Mouse (Mus musculus) midbrain, embryonic 13.5 days (tissue): ENCODE measurements at regions not wholly inside any gene's neighbourhood (a gene's known extent, or its start where the extent isn't known, plus 50 kb on each side); places are given as distances from the start of the nearest gene placed in this dataset.

Experiments
- ATAC-seq: fragments of 200-750 bp; cut with Nextera tagmentation; 2 replicates; pipeline ENCODE4 v1.8.0; 2017; ENCODE audit warnings: mild to moderate bottlenecking, moderate TSS enrichment, moderate library complexity
- H3K27ac ChIP-seq: fragments of 300-500 bp; sonication (generic); 2 replicates; pipeline ENCODE4 v1.5.1; 2015; ENCODE audit warnings: inconsistent platforms, mild to moderate bottlenecking, moderate library complexity
- H3K27me3 ChIP-seq: fragments of 300-500 bp; sonication (generic); 2 replicates; pipeline ENCODE4 v1.6.1; 2015; ENCODE audit warnings: mild to moderate bottlenecking, inconsistent platforms
- H3K36me3 ChIP-seq: fragments of 300-500 bp; sonication (generic); 2 replicates; pipeline ENCODE4 v1.6.1; 2015; ENCODE audit warnings: mild to moderate bottlenecking, inconsistent platforms
- H3K4me1 ChIP-seq: fragments of 300-500 bp; sonication (generic); replicated peaks from 2 replicates; pipeline ENCODE4 v1.6.1; 2015; ENCODE audit warnings: inconsistent platforms
- H3K4me2 ChIP-seq: fragments of 300-500 bp; sonication (generic); replicated peaks from 2 replicates; pipeline ENCODE4 v1.6.1; 2015; ENCODE audit warnings: moderate library complexity, mild to moderate bottlenecking, inconsistent platforms
- H3K4me3 ChIP-seq: fragments of 300-500 bp; sonication (generic); replicated peaks from 2 replicates; pipeline ENCODE4 v1.5.1; 2015; ENCODE audit warnings: mild to moderate bottlenecking, inconsistent platforms
- H3K9ac ChIP-seq: fragments of 300-500 bp; sonication (generic); replicated peaks from 2 replicates; pipeline ENCODE4 v1.6.1; 2015; ENCODE audit warnings: mild to moderate bottlenecking, inconsistent platforms
- H3K9me3 ChIP-seq: fragments of 300-500 bp; sonication (generic); 2 replicates; pipeline ENCODE4 v1.6.1; 2016; ENCODE audit warnings: mild to moderate bottlenecking, inconsistent platforms
- WGBS: fragments of 180-500 bp; shearing (Covaris S2); methylation state at CpG from one replicate; pipeline ENCODE4 v1.1.7; 2015; 5-methylcytosine and 5-hydroxymethylcytosine counted together

GRCm38 (mm10) chr13:44328416-44328815, 400.9 kb upstream of the Jarid2 start:
- H3K36me3 ChIP-seq, result no peaks in the 10 kb centered on the region
- no peak overlapping the region for H3K4me2 ChIP-seq
- no peak overlapping the region for H3K27ac ChIP-seq
- H3K9ac ChIP-seq, result no peak overlapping the region
- H3K9me3 ChIP-seq, result no peaks in the 10 kb centered on the region
- 92% methylated on average over 8 of the region's 8 CpGs for WGBS
- ATAC-seq, result no peak
- no peaks in the 10 kb centered on the region for H3K4me1 ChIP-seq
- H3K27me3 ChIP-seq, result no peaks in the 10 kb centered on the region
- no peak overlapping the region for H3K4me3 ChIP-seq

DNA sequence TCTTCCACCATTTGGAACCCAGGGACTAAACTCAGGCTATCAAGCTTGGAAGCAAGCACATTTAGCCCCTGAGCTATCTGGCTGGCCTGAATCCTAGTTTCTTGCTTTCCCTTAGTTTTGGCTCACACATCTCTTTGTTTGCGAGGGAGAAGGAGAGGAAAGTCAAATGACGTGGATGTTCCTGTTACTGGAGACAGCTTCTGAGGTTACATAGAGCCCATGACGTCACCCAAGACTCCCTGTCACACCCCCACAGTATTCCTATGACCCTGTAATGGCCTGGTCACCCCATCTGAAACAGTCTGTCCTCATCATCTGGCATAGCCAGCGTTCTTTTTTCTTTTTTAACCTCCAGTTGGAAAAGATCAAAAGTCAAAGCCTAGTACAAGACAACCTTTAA, 400.1 kb upstream of the Jarid2 start:
- no peaks in the 10 kb centered on the region for H3K36me3 ChIP-seq
- no peaks in the 10 kb centered on the region for H3K27me3 ChIP-seq
- H3K9ac ChIP-seq, result no peak overlapping the region
- no peak for ATAC-seq
- no peak overlapping the region for H3K4me3 ChIP-seq
- H3K27ac ChIP-seq, result no peak overlapping the region
- H3K4me2 ChIP-seq, result no peak overlapping the region
- 87% methylated on average over 4 of the region's 4 CpGs for WGBS
- no peaks in the 10 kb centered on the region for H3K9me3 ChIP-seq
- no peaks in the 10 kb centered on the region for H3K4me1 ChIP-seq

- no peak overlapping the region for H3K9ac ChIP-seq
- H3K9me3 ChIP-seq, result no peaks in the 10 kb centered on the region
- H3K4me1 ChIP-seq, result no peaks in the 10 kb centered on the region
- ATAC-seq, result no peak
- no peaks in the 10 kb centered on the region for H3K36me3 ChIP-seq
- H3K4me2 ChIP-seq, result no peak overlapping the region
- no peaks in the 10 kb centered on the region for H3K27me3 ChIP-seq
- no peak overlapping the region for H3K4me3 ChIP-seq
- 75% methylated on average over 10 of the region's 10 CpGs for WGBS
- H3K27ac ChIP-seq, result no peak overlapping the region
These were observed 399.6 kb upstream of the Jarid2 start for GRCm38 (mm10) chr13:44329701-44330100.

- Histone ChIP-seq H3K4me1 (no peaks in the 10 kb centered on the region), H3K27me3 (no peaks in the 10 kb centered on the region), H3K4me3 (no peak overlapping the region), H3K9me3 (no peaks in the 10 kb centered on the region), H3K27ac (no peak overlapping the region), H3K36me3 (no peaks in the 10 kb centered on the region), H3K4me2 (no peak overlapping the region), H3K9ac (no peak overlapping the region)
- 69% methylated on average over 11 of the region's 11 CpGs for WGBS
- no peak for ATAC-seq
These were observed 396.5 kb upstream of the Jarid2 start for GRCm38 (mm10) chr13:44332716-44333240.

- no peaks in the 10 kb centered on the region; the same call in 1 of the 2 replicates for H3K4me1 ChIP-seq
- no peaks in the 10 kb centered on the region for H3K36me3 ChIP-seq
- H3K9ac ChIP-seq, result no peak overlapping the region
- H3K4me3 ChIP-seq, result no peak overlapping the region
- H3K27ac ChIP-seq, result no peak overlapping the region
- no peak for ATAC-seq
- WGBS, result 62% methylated on average over 6 of the region's 6 CpGs
- no peaks in the 10 kb centered on the region for H3K9me3 ChIP-seq
- no peak overlapping the region for H3K4me2 ChIP-seq
- H3K27me3 ChIP-seq, result 0 out of 2 replicates have a peak, but pooled peaks cover 3% of the 10 kb centered on the region
These were observed 390.1 kb upstream of the Jarid2 start for GRCm38 (mm10) chr13:44339061-44339741.

DNA sequence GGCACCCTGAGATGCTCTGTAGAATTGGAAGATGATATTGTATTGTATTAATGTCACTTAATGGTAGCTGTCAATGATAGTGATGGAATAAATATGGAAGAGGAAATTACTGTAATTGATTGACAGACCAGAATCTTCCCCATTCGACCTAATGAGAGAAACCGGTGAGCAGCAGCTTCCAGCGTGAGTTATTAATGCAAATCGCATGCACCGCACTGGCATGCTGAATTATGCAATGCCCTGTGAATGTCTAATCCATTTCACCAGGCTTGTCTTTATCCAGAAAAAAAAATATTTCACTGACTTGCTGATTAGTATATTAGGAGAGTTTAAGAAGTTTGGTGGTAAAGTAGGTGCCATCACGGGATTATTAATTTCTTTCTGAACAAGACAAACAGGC, 384.2 kb upstream of the Jarid2 start:
- Histone ChIP-seq H3K36me3 (no peaks in the 10 kb centered on the region), H3K4me2 (no peak overlapping the region), H3K27ac (0 out of 2 replicates have a peak overlapping the region, but pooled peaks have one; percentile 1), H3K9me3 (peaks cover 3% of the 10 kb centered on the region; the same call in 1 of the 2 replicates), H3K4me3 (no peak overlapping the region), H3K27me3 (no peaks in the 10 kb centered on the region), H3K4me1 (peaks cover 20% of the 10 kb centered on the region; the same call in 1 of the 2 replicates), H3K9ac (no peak overlapping the region)
- WGBS, result 35% methylated on average over 6 of the region's 6 CpGs
- no peak for ATAC-seq

GRCm38 (mm10) chr13:44346636-44347035, 382.6 kb upstream of the Jarid2 start:
- Histone ChIP-seq H3K36me3 (no peaks in the 10 kb centered on the region), H3K9me3 (peaks cover 5% of the 10 kb centered on the region; the same call in 1 of the 2 replicates), H3K9ac (no peak overlapping the region), H3K4me2 (no peak overlapping the region), H3K4me1 (peaks cover 20% of the 10 kb centered on the region; the same call in 1 of the 2 replicates), H3K27me3 (no peaks in the 10 kb centered on the region), H3K4me3 (no peak overlapping the region), H3K27ac (no peak overlapping the region)
- 64% methylated on average over 4 of the region's 4 CpGs for WGBS
- no peak for ATAC-seq

GRCm38 (mm10) chr13:44347662-44348061, 381.6 kb upstream of the Jarid2 start:
- WGBS, result 60% methylated on average over 9 of the region's 9 CpGs
- H3K9ac ChIP-seq, result no peak overlapping the region
- H3K4me3 ChIP-seq, result no peak overlapping the region
- peaks cover 20% of the 10 kb centered on the region; the same call in 1 of the 2 replicates for H3K4me1 ChIP-seq
- peaks cover 5% of the 10 kb centered on the region; the same call in 1 of the 2 replicates for H3K9me3 ChIP-seq
- no peak for ATAC-seq
- no peak overlapping the region for H3K4me2 ChIP-seq
- no peaks in the 10 kb centered on the region for H3K36me3 ChIP-seq
- H3K27ac ChIP-seq, result no peak overlapping the region
- H3K27me3 ChIP-seq, result no peaks in the 10 kb centered on the region

DNA sequence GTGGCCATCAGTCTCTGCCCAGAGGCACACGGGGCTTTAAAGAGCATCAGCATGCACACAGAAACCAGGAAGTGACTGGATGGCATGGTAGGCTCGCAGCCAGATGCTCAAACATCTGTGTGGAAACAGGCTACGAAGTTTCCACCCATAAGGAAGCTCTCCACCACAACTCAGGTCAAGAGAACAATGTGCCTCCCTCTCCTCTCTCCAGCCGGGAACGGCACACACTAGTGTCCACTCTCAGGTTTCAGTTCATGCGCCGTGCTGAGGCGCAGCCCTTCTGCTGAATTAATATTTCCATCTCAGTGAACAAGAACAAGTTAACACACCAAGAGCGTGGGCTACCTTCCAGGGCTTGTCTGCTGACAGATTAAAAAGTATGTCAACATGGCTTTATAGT, 375.4 kb upstream of the Jarid2 start:
- H3K4me3 ChIP-seq, result no peak overlapping the region
- WGBS, result 45% methylated on average over 9 of the region's 9 CpGs
- no peak overlapping the region for H3K27ac ChIP-seq
- no peak overlapping the region for H3K4me2 ChIP-seq
- H3K9me3 ChIP-seq, result peaks cover 5% of the 10 kb centered on the region; the same call in 1 of the 2 replicates
- H3K27me3 ChIP-seq, result no peaks in the 10 kb centered on the region
- peaks cover 7% of the 10 kb centered on the region; the same call in 1 of the 2 replicates for H3K4me1 ChIP-seq
- H3K36me3 ChIP-seq, result no peaks in the 10 kb centered on the region
- no peak overlapping the region for H3K9ac ChIP-seq
- ATAC-seq, result no peak

DNA sequence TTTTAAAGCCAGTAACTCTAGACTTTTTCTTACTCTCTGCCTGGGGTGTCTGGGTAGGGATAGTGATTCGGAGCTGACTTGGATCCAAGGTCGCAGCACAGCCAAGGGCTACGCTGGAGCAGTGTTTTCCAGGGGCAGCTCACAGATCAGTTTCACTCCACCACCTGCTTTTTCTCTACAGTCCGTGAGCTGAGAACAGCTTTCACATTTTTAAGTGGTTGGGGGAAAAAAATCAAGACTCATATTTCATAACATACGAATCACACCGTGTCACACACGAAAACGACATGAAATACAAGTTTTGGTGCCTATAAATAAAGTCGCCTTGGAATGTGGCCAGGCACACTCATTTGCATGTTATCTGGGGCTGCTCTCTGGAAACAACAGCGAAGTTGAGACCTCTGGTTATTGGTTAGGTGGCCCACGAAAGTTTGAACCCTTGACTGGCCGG, 373.5 kb upstream of the Jarid2 start:
- no peak overlapping the region for H3K27ac ChIP-seq
- H3K4me1 ChIP-seq, result peaks cover 14% of the 10 kb centered on the region
- no peak for ATAC-seq
- no peaks in the 10 kb centered on the region for H3K36me3 ChIP-seq
- peaks cover 4% of the 10 kb centered on the region; the same call in 1 of the 2 replicates for H3K27me3 ChIP-seq
- H3K4me2 ChIP-seq, result no peak overlapping the region
- no peaks in the 10 kb centered on the region for H3K9me3 ChIP-seq
- no peak overlapping the region for H3K4me3 ChIP-seq
- WGBS, result 76% methylated on average over 12 of the region's 12 CpGs
- no peak overlapping the region for H3K9ac ChIP-seq

- H3K9me3 ChIP-seq, result no peaks in the 10 kb centered on the region
- H3K27me3 ChIP-seq, result peaks cover 4% of the 10 kb centered on the region; the same call in 1 of the 2 replicates
- no peak overlapping the region for H3K4me2 ChIP-seq
- H3K4me1 ChIP-seq, result peaks cover 21% of the 10 kb centered on the region
- no peak for ATAC-seq
- WGBS, result 93% methylated on average over 11 of the region's 11 CpGs
- no peak overlapping the region for H3K4me3 ChIP-seq
- no peak overlapping the region for H3K27ac ChIP-seq
- H3K9ac ChIP-seq, result no peak overlapping the region
- H3K36me3 ChIP-seq, result no peaks in the 10 kb centered on the region
These were observed 372.3 kb upstream of the Jarid2 start for GRCm38 (mm10) chr13:44356981-44357380.

- no peak overlapping the region for H3K4me3 ChIP-seq
- no peak overlapping the region for H3K27ac ChIP-seq
- no peak overlapping the region for H3K4me2 ChIP-seq
- H3K4me1 ChIP-seq, result peaks cover 22% of the 10 kb centered on the region
- H3K27me3 ChIP-seq, result peaks cover 4% of the 10 kb centered on the region; the same call in 1 of the 2 replicates
- WGBS, result 60% methylated on average over 7 of the region's 7 CpGs
- no peak overlapping the region for H3K9ac ChIP-seq
- no peak for ATAC-seq
- H3K9me3 ChIP-seq, result no peaks in the 10 kb centered on the region
- no peaks in the 10 kb centered on the region for H3K36me3 ChIP-seq
These were observed 369.9 kb upstream of the Jarid2 start for GRCm38 (mm10) chr13:44359344-44359743.
